Mouse (Mus musculus) midbrain, embryonic 11.5 days (tissue): ENCODE results near the gene Sbno2. TPM values are rescaled to one million over a fixed set of nuclear protein-coding genes. Genes with fewer than 3 reads are reported as not detected.

Experiments used
- ATAC-seq: fragments of 200-750 bp; cut with Nextera tagmentation; 2 replicates; pipeline ENCODE4 v1.8.0; 2017; ENCODE audit warnings: moderate TSS enrichment, moderate library complexity; ENCODE audit not compliant: low FRiP score
- DNase-seq: peaks from one replicate; pipeline ENCODE4 v3.0.0; 2015; ENCODE audit warnings: low spot score; ENCODE audit errors: missing footprints
- H3K27ac ChIP-seq: fragments of 300-500 bp; sonication (generic); 2 replicates; pipeline ENCODE4 v1.5.1; 2014; ENCODE audit warnings: low read depth, low read length
- H3K27me3 ChIP-seq: fragments of 300-500 bp; sonication (generic); 2 replicates; pipeline ENCODE4 v1.6.1; 2014; ENCODE audit warnings: mild to moderate bottlenecking, low read length, moderate library complexity, mixed read lengths; ENCODE audit not compliant: control insufficient read depth, insufficient read depth
- H3K36me3 ChIP-seq: fragments of 300-500 bp; sonication (generic); 2 replicates; pipeline ENCODE4 v1.6.1; 2014; ENCODE audit warnings: mild to moderate bottlenecking, low read length, moderate library complexity, mixed read lengths; ENCODE audit not compliant: control insufficient read depth, insufficient read depth
- H3K4me1 ChIP-seq: fragments of 300-500 bp; sonication (generic); 2 replicates; pipeline ENCODE4 v1.6.1; 2014; ENCODE audit warnings: low read length; ENCODE audit not compliant: control insufficient read depth, insufficient read depth
- H3K4me2 ChIP-seq: fragments of 300-500 bp; sonication (generic); 2 replicates; pipeline ENCODE4 v1.6.1; 2014; ENCODE audit warnings: mild to moderate bottlenecking, moderate library complexity
- H3K4me3 ChIP-seq: fragments of 300-500 bp; sonication (generic); 2 replicates; pipeline ENCODE4 v1.5.1; 2014; ENCODE audit warnings: low read depth, low read length
- H3K9ac ChIP-seq: fragments of 300-500 bp; sonication (generic); 2 replicates; pipeline ENCODE4 v1.6.1; 2014; ENCODE audit warnings: low read length
- H3K9me3 ChIP-seq: fragments of 300-500 bp; sonication (generic); 2 replicates; pipeline ENCODE4 v1.6.1; 2016; ENCODE audit warnings: low read length; ENCODE audit not compliant: control insufficient read depth
- WGBS: fragments of 180-500 bp; shearing (Covaris S2); extraction: QIAGEN DNeasy Blood & Tissue Kit; methylation state at CpG from one replicate; pipeline ENCODE4 v1.1.7; 2014; 5-methylcytosine and 5-hydroxymethylcytosine counted together
- polyA plus RNA-seq: library from polyadenylated mRNA; unstranded; fragments of >200 nt; fragmentation: Nextera tagmentation; extraction: Ambion mirVana; gene quantifications from 2 replicates; pipeline ENCODE4 v1.2.1, GENCODE M21; 2014

The Sbno2 gene
- polyA plus RNA-seq, 1 experiment from 2014 or later: 7.0 TPM

- Histone ChIP-seq H3K27ac (no peak overlapping the region), H3K4me1 (peaks cover 6% of the 10 kb centered on the region; the same call in 1 of the 2 replicates), H3K4me2 (peak overlapping the region; percentile 36; the same call in 1 of the 2 replicates), H3K9me3 (no peaks in the 10 kb centered on the region), H3K4me3 (peak overlapping the region; percentile 17; the same call in 1 of the 2 replicates), H3K9ac (peak overlapping the region; percentile 46), H3K36me3 (no peaks in the 10 kb centered on the region), H3K27me3 (peaks cover 18% of the 10 kb centered on the region)
- ATAC-seq (no peak), DNase-seq (no peak)
- WGBS: 16% methylated on average over 11 of the region's 11 CpGs
Observed at GRCm38 (mm10) chr10:80020191-80020590, 85.2 kb downstream of the Sbno2 start.

- Histone ChIP-seq H3K4me1 (peaks cover 6% of the 10 kb centered on the region; the same call in 1 of the 2 replicates), H3K4me3 (peak overlapping the region; percentile 17; the same call in 1 of the 2 replicates), H3K27me3 (peaks cover 23% of the 10 kb centered on the region), H3K9me3 (no peaks in the 10 kb centered on the region), H3K36me3 (no peaks in the 10 kb centered on the region), H3K9ac (peak overlapping the region; percentile 46), H3K27ac (no peak overlapping the region), H3K4me2 (peak overlapping the region; percentile 36)
- peak; percentile 63 for ATAC-seq
- WGBS: 3% methylated on average over 20 of the region's 20 CpGs
- peak; percentile 92 for DNase-seq
Observed at GRCm38 (mm10) chr10:80019471-80020131, 85.8 kb downstream of the Sbno2 start.

- ATAC-seq (peak; percentile 38; the same call in 1 of the 2 replicates), DNase-seq (peak; percentile 86)
- Histone ChIP-seq H3K36me3 (no peaks in the 10 kb centered on the region), H3K4me1 (peaks cover 6% of the 10 kb centered on the region; the same call in 1 of the 2 replicates), H3K9ac (no peak overlapping the region), H3K4me2 (no peak overlapping the region), H3K27ac (no peak overlapping the region), H3K27me3 (peaks cover 31% of the 10 kb centered on the region), H3K4me3 (no peak overlapping the region), H3K9me3 (no peaks in the 10 kb centered on the region)
- WGBS: 5% methylated on average over 15 of the region's 15 CpGs
Observed at GRCm38 (mm10) chr10:80018739-80019297, 86.6 kb downstream of the Sbno2 start.

- DNase-seq (no peak), ATAC-seq (no peak)
- Histone ChIP-seq H3K4me1 (peaks cover 6% of the 10 kb centered on the region; the same call in 1 of the 2 replicates), H3K27me3 (peaks cover 42% of the 10 kb centered on the region), H3K27ac (no peak overlapping the region), H3K4me3 (no peak overlapping the region), H3K36me3 (no peaks in the 10 kb centered on the region), H3K9me3 (no peaks in the 10 kb centered on the region), H3K9ac (no peak overlapping the region), H3K4me2 (no peak overlapping the region)
- WGBS: 83% methylated on average over 14 of the region's 14 CpGs
Observed at GRCm38 (mm10) chr10:80017771-80018170, 87.6 kb downstream of the Sbno2 start.

- H3K4me1 ChIP-seq: peaks cover 6% of the 10 kb centered on the region; the same call in 1 of the 2 replicates
- 69% methylated on average over 3 of the region's 3 CpGs for WGBS
- DNase-seq: no peak
Observed at GRCm38 (mm10) chr10:80017361-80017760, 88.0 kb downstream of the Sbno2 start.

GRCm38 (mm10) chr10:80016931-80017330, 88.4 kb downstream of the Sbno2 start:
- Histone ChIP-seq H3K4me3 (no peak overlapping the region), H3K9ac (no peak overlapping the region), H3K27me3 (peaks cover 44% of the 10 kb centered on the region), H3K4me2 (no peak overlapping the region), H3K36me3 (no peaks in the 10 kb centered on the region), H3K4me1 (peaks cover 6% of the 10 kb centered on the region; the same call in 1 of the 2 replicates), H3K27ac (no peak overlapping the region), H3K9me3 (no peaks in the 10 kb centered on the region)
- ATAC-seq (no peak), DNase-seq (no peak)
- 89% methylated on average over 10 of the region's 10 CpGs for WGBS

More at GRCm38 (mm10) chr10:80017361-80017760, 88.0 kb downstream of the Sbno2 start:
- Histone ChIP-seq H3K27me3 (peaks cover 42% of the 10 kb centered on the region), H3K9ac (no peak overlapping the region), H3K9me3 (no peaks in the 10 kb centered on the region), H3K36me3 (no peaks in the 10 kb centered on the region), H3K27ac (no peak overlapping the region), H3K4me2 (no peak overlapping the region), H3K4me3 (no peak overlapping the region)
- ATAC-seq: no peak

- Histone ChIP-seq H3K36me3 (no peaks in the 10 kb centered on the region), H3K27me3 (peaks cover 46% of the 10 kb centered on the region), H3K4me2 (no peak within 1 kb of the TSS), H3K9ac (no peak within 1 kb of the TSS), H3K27ac (no peak within 1 kb of the TSS), H3K4me3 (no peak within 1 kb of the TSS), H3K9me3 (no peaks in the 10 kb centered on the region), H3K4me1 (peaks cover 6% of the 10 kb centered on the region; the same call in 1 of the 2 replicates)
- ATAC-seq: no peak
- 72% methylated on average over 11 of the region's 11 CpGs for WGBS
- DNase-seq: no peak
Observed at GRCm38 (mm10) chr10:80016511-80016910, 88.9 kb downstream of the Sbno2 start, which contains the start of gene Arhgap45. TSS of gene Arhgap45 (plus strand) at chr10:80016653.

- Histone ChIP-seq H3K4me2 (no peak overlapping the region), H3K9me3 (peaks cover 4% of the 10 kb centered on the region), H3K4me3 (no peak overlapping the region), H3K9ac (no peak overlapping the region), H3K27ac (no peak overlapping the region), H3K4me1 (peaks cover 6% of the 10 kb centered on the region; the same call in 1 of the 2 replicates), H3K27me3 (peaks cover 46% of the 10 kb centered on the region), H3K36me3 (no peaks in the 10 kb centered on the region)
- DNase-seq (no peak), ATAC-seq (no peak)
- 87% methylated on average over 10 of the region's 10 CpGs for WGBS
Observed at GRCm38 (mm10) chr10:80015583-80015982, 89.8 kb downstream of the Sbno2 start.
